Mouse (Mus musculus): ENCODE results near the gene Krt35.

Krt35 gene

GRCm38 (mm10) chr11:100058875-100059274, 37.2 kb downstream of the Krt35 start:
- DNase-seq: no peak

GRCm38 (mm10) chr11:100055686-100056655, 40.1 kb downstream of the Krt35 start:
- DNase-seq: no peak

- DNase-seq: no peak
These were observed 45.6 kb downstream of the Krt35 start, which contains the start of gene Krt31 for GRCm38 (mm10) chr11:100050451-100050850. Gene Krt31, minus strand, starts transcription at chr11:100050551.

- DNase-seq: no peak
These were observed 48.8 kb downstream of the Krt35 start for GRCm38 (mm10) chr11:100047193-100047592.

GRCm38 (mm10) chr11:100046303-100046866, 49.7 kb downstream of the Krt35 start:
- DNase-seq: no peak
